Mouse (Mus musculus): ENCODE measurements at regions not wholly inside any gene's neighbourhood (a gene's known extent, or its start where the extent isn't known, plus 50 kb on each side); places are given as distances from the start of the nearest gene placed in this dataset.

DNA sequence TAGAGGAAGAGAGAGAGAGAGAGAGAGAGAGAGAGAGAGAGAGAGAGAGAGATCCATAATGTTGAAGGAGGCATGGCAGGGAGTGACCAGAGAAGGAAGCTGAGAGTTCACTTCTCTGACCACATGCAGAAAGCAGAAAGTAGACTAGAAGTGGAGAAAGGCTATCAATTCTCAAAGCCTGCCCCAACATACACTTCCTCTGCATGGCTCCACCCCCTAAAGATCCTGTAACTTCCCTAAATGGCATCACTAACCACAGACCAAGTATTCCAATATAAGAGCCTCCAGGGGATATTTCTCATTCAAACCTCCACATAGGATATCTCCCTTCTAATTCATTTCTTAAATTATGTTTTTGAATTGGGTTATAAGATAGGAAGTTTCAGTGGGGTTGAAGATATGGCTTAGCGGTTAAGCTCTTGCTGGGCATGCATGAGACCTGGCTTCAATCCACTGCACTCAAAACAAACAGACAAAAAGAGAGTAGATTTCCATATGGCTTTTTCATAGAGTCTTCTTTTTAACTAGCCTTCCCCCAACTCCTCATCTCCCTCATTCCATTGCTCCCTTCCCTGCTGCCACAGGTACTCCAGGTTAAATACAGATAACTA is 127.6 kb downstream of the Pdgfra start:
- TF ChIP-seq CTCF (IDR thresholded peaks at IDR 0.05), result no peak
- no peak for ATAC-seq
- POLR2A ChIA-PET, result interaction anchor here (0.7 kb wide), 1 partner anchor 72 kb away, joined by 6 read pairs; no protein-coding TSS in a partner anchor
- in situ Hi-C loops (cut with MboI; ENCODE audit: low pct_unique_long_range_greater_than_20kb), result no loop called here
- CTCF ChIA-PET, result interaction anchor here (1.2 to 1.5 kb wide), 2 partner anchors 14 to 32 kb away, joined by 3 to 4 read pairs; no protein-coding TSS in a partner anchor
- peaks cover 10% of the 10 kb centered on the region for H3K27me3 ChIP-seq
- DNase-seq (ENCODE audit: low read depth, low spot score), result no peak

DNA sequence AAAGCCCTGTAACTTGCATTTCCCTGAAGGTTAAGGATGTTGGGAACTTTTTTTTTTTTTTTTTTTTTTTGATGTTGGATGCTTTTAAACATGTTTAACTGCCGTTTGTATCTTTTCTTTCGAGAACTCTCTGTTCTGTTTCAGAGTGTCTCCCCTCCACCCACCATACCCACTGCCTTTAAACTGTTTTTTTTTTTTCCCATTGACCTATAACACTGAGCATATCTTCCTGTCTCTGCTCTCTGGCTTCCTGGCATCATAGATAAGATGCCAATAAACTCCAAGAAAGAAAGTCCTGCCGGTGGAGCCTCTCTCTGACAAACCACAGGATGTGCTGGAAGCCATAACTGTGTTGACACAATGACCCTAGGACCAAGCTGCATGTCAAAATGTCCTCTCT is 128.6 kb downstream of the Pdgfra start:
- no peak for TF ChIP-seq CTCF (IDR thresholded peaks at IDR 0.05)
- peaks cover 10% of the 10 kb centered on the region for H3K27me3 ChIP-seq
- ChIA-PET POLR2A (no interaction called here), CTCF (interaction anchor here (1.5 kb wide), 1 partner anchor 13 kb away, joined by 4 read pairs; no protein-coding TSS in a partner anchor)
- DNase-seq (ENCODE audit: low read depth, low spot score) (no peak), ATAC-seq (no peak)
- in situ Hi-C loops (cut with MboI; ENCODE audit: low pct_unique_long_range_greater_than_20kb), result no loop called here

DNA sequence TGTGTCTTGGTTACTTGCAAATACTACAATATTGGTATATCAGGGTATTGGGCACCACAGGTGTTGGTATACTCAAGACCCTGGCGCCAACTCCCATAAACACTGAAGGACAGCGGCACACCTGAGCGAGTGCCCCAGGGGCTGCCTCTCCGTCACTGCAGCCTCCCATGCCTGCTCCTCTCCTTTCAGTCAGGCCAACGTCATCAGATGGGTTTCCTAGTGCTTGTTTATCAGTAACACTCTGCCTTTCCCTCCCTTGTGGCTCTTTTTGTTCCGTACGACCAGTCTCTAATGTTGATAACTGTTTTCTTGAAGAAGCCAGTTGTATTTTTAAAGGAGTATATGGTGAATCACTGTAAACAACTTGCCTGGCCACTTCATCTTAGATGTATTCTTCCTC is 129.4 kb downstream of the Pdgfra start:
- in situ Hi-C loops (cut with MboI; ENCODE audit: low pct_unique_long_range_greater_than_20kb), result no loop called here
- DNase-seq (ENCODE audit: low read depth, low spot score) (no peak), ATAC-seq (no peak)
- ChIA-PET CTCF (no interaction called here), POLR2A (no interaction called here)
- H3K27me3 ChIP-seq, result peaks cover 10% of the 10 kb centered on the region
- no peak for TF ChIP-seq CTCF (IDR thresholded peaks at IDR 0.05)

DNA sequence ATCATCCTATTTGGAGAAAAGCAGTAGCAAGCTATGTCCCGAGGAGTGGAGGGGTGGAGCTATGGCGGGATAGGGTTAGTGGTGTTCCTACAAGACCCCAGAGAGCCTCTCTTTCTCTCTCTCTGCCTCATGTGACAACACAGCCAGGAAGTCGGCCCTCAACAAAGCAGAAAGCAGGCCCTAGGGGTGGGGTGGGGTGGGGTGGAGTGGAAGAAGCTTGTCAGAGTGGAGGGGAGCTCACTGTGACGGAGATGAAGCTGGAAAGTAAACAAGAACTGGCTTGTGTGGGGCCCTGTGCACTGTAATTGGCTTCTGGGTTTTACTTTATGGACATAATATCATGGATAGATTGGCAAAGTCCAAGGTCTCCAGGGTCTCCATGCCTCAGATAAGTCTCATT is 130.5 kb downstream of the Pdgfra start:
- in situ Hi-C loops (cut with MboI; ENCODE audit: low pct_unique_long_range_greater_than_20kb), result no loop called here
- ChIA-PET POLR2A (interaction anchor here (0.7 kb wide), 1 partner anchor 53 kb away, joined by 3 read pairs; no protein-coding TSS in a partner anchor), CTCF (no interaction called here)
- peaks cover 15% of the 10 kb centered on the region for H3K27me3 ChIP-seq
- DNase-seq (ENCODE audit: low read depth, low spot score), result no peak
- no peak for ATAC-seq
- no peak for TF ChIP-seq CTCF (IDR thresholded peaks at IDR 0.05)

DNA sequence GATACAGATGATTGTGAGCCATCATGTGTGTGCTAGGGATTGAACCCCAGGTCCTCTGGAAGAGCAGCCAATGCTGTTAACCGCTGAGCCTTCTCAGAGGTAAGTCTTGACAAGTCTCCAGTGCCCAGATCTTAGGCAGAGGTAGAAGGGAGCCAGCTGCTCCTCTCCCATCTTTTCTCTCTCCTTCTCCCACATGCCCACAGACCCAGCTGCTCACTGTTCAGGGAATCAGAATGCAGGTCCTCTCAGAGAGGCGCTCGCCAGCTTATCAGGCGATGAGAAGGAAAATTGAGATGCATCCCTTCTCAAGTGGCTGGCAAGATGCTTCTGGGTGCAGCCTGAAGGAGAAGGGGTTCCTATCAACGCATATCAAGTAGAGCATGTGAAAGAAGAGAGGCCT is 131.7 kb downstream of the Pdgfra start:
- in situ Hi-C loops (cut with MboI; ENCODE audit: low pct_unique_long_range_greater_than_20kb), result no loop called here
- H3K27me3 ChIP-seq, result peaks cover 15% of the 10 kb centered on the region
- DNase-seq (ENCODE audit: low read depth, low spot score) (no peak), ATAC-seq (no peak)
- POLR2A ChIA-PET, result no interaction called here
- TF ChIP-seq CTCF (IDR thresholded peaks at IDR 0.05), result no peak
- CTCF ChIA-PET, result no interaction called here

DNA sequence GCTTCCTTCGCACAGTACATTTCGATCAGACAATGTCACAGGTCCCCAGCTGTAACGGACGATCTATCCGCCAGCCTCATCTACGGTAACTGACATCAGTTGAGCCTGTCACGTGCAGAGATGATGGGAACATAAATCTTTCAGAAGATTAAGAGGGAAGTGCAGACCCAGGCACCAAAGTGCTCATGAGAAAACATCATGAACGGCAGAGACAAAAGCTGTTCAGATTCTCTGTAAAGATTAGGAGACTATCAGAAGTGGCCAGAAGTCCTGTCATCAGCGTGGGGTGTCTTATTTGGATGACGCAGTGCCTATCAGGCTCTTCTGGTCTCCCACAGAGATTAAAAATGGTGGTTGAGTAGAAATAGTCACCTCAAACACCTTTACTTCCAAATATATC is 133.9 kb downstream of the Pdgfra start:
- CTCF ChIA-PET, result no interaction called here
- peaks cover 16% of the 10 kb centered on the region for H3K27me3 ChIP-seq
- DNase-seq (ENCODE audit: low read depth, low spot score), result no peak
- POLR2A ChIA-PET, result no interaction called here
- no peak for TF ChIP-seq CTCF (IDR thresholded peaks at IDR 0.05)
- in situ Hi-C loops (cut with MboI; ENCODE audit: low pct_unique_long_range_greater_than_20kb), result no loop called here
- no peak for ATAC-seq

DNA sequence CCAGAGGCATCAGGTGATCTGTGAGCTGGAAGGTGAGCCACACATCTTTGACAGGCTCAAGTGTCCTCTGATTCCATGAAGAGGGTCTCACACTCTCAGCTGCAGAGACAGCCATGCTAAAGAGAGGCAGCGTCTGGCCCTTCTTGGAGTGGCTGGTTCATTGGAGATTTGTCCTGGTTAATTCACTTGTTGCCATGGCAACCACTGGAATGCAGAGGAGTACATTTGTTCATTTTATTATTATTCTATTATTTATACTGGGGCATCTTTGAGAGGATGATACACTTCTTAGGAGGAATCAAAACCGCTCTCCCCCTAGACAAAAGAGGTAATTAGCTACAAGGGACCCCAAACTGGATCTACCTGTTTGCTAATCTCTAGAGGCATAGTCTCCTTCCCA is 143.6 kb downstream of the Pdgfra start:
- H3K27me3 ChIP-seq, result peaks cover 17% of the 10 kb centered on the region
- ChIA-PET CTCF (no interaction called here), POLR2A (no interaction called here)
- DNase-seq (ENCODE audit: low read depth, low spot score), result no peak
- no peak for ATAC-seq
- in situ Hi-C loops (cut with MboI; ENCODE audit: low pct_unique_long_range_greater_than_20kb), result no loop called here
- TF ChIP-seq CTCF (IDR thresholded peaks at IDR 0.05), result no peak

DNA sequence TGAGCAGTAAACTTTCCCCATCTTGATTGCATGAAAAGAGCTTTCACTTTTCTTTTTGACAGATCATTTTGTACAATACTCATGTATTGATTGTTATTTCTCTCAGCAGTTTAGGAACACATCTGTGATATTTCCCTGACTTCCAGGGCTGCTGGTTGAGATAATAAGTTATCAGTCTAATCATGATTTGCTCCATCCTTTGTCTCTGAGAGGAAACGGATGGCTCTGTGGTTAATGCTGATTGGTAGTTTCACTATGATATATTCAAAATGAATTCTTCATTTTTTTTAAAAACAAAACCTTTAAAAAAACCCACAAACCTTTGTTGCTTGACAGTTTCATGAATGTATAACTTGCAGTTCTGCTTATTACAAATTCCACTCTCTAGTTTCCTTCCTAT is 160.8 kb downstream of the Pdgfra start:
- in situ Hi-C loops (cut with MboI; ENCODE audit: low pct_unique_long_range_greater_than_20kb), result no loop called here
- POLR2A ChIA-PET, result no interaction called here
- DNase-seq (ENCODE audit: low read depth, low spot score) (no peak), ATAC-seq (no peak)
- no peak for TF ChIP-seq CTCF (IDR thresholded peaks at IDR 0.05)
- CTCF ChIA-PET, result interaction anchor here (1.6 kb wide), 1 partner anchor 13 kb away, joined by 5 read pairs; no protein-coding TSS in a partner anchor
- H3K27me3 ChIP-seq, result no peaks in the 10 kb centered on the region

DNA sequence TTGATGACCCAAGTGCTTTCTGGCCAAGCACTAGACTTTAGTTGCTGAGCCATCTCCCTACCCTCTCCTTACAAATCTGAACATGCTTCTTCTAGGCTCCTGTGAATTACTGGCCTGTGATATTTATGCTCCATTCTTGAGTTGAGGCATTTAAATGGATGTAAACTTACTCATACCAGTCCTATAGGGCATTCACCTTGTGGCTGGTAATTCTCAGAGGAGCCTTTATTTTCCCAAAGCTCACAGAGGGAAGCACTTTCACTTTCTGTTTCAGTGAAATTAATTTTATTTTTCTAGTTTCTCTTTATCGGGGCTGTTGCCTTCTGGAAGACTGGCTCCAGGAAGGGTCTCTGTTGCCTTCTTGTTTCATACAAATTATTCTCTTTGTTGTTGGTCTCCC is 163.9 kb downstream of the Pdgfra start:
- ChIA-PET CTCF (interaction anchor here (1.2 kb wide), 1 partner anchor 10 kb away, joined by 3 read pairs; no protein-coding TSS in a partner anchor), POLR2A (no interaction called here)
- no peak for ATAC-seq
- no peaks in the 10 kb centered on the region for H3K27me3 ChIP-seq
- DNase-seq (ENCODE audit: low read depth, low spot score), result no peak
- in situ Hi-C loops (cut with MboI; ENCODE audit: low pct_unique_long_range_greater_than_20kb), result no loop called here
- no peak for TF ChIP-seq CTCF (IDR thresholded peaks at IDR 0.05)

DNA sequence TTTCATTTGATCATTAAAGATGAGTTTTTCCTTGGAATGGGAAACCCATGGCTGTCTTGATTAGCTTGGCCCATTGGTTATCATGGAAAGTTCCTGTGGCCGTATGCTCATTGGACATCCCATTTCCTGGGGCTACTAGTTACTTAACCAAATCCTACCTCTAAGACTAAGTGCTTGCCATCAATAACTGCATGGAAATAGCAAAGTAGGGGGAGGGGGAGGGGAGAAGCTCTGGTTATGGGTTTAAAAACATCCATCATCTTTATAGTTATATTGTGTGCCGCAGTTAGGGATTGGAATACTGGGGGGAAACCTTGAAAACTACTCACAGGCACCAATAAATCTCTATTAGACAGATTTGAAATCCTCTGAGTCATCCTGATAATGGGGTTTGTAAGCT is 168.4 kb downstream of the Pdgfra start:
- ATAC-seq (no peak), DNase-seq (ENCODE audit: low read depth, low spot score) (no peak)
- ChIA-PET CTCF (no interaction called here), POLR2A (no interaction called here)
- TF ChIP-seq CTCF (IDR thresholded peaks at IDR 0.05), result no peak
- in situ Hi-C loops (cut with MboI; ENCODE audit: low pct_unique_long_range_greater_than_20kb), result no loop called here
- peaks cover 7% of the 10 kb centered on the region for H3K27me3 ChIP-seq

DNA sequence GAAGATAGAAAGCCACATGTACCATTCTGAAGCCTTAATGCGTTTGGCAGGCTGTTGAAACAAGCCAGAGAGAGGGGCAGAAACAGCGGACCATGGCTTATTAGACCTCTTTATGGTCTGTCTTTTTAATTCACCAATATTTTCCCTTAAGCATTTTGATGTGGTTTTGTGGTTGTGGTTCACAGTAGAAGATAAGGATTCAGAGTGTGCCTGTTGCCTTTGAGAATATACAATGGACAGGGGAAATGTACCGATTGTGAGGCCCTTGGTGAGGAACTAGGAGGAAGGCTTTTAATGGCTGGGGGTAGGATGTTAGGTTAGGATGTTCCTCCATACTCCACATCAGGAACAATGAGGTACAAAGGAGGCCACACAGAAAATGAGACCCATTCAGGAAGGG is 182.0 kb downstream of the Pdgfra start:
- ATAC-seq, result no peak

DNA sequence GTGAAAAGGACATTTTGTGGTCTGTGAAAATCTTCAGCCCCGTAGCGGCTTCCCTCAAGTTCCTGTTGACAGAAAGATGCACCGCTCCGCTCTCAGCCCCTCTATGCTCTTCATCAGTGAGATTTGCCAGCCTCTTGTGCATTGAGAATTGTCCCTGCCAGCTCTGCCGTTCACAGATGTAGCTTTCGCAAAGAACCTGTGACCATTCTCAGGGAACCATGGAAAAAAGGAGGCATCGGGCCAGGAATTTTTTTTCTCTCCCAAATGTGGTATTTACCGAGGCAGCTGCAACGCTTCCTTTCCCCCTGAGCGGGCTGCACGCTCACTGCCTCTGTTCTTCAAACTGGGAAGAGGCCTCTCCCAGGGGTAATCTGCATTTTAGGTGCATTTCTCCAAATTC is 184.4 kb downstream of the Pdgfra start:
- TF ChIP-seq CTCF (IDR thresholded peaks at IDR 0.05), result no peak
- CTCF ChIA-PET, result no interaction called here
- in situ Hi-C loops (cut with MboI; ENCODE audit: low pct_unique_long_range_greater_than_20kb), result no loop called here
- ATAC-seq, result no peak
- DNase-seq (ENCODE audit: low read depth, low spot score), result no peak
- POLR2A ChIA-PET, result no interaction called here
- H3K27me3 ChIP-seq, result peaks cover 15% of the 10 kb centered on the region

More for the DNA sequence above, 182.0 kb downstream of the Pdgfra start:
- no peak for TF ChIP-seq CTCF (IDR thresholded peaks at IDR 0.05)
- in situ Hi-C loops (cut with MboI; ENCODE audit: low pct_unique_long_range_greater_than_20kb), result no loop called here
- ChIA-PET CTCF (no interaction called here), POLR2A (no interaction called here)
- peaks cover 15% of the 10 kb centered on the region for H3K27me3 ChIP-seq
- no peak for DNase-seq (ENCODE audit: low read depth, low spot score)
